Mouse (Mus musculus): Measurements from ENCODE around the gene Cd47.

GRCm38 (mm10) chr16:49894624-49895023, 94.3 kb downstream of the Cd47 start:
- TF ChIP-seq POLR2A (IDR thresholded peaks at IDR 0.05; ENCODE audit: insufficient read length, low read depth) (no peak), MAX (IDR thresholded peaks at IDR 0.05; ENCODE audit: low read depth) (no peak), E2F4 (IDR thresholded peaks at IDR 0.05; ENCODE audit: insufficient read depth) (no peak), POLR2AphosphoS2 (IDR thresholded peaks at IDR 0.05; ENCODE audit: insufficient read length, low read depth) (no peak), MYOG (IDR thresholded peaks at IDR 0.05; ENCODE audit: control insufficient read depth in 1 of 3, insufficient read depth in 1 of 3, insufficient read length in 2 of 3, low read depth in 2 of 3) (no peak), TCF3 (IDR thresholded peaks at IDR 0.05; ENCODE audit: insufficient read length, low read depth) (no peak), REST (IDR thresholded peaks at IDR 0.05; ENCODE audit: insufficient read depth, insufficient read length) (no peak), CEBPB (IDR thresholded peaks at IDR 0.05; ENCODE audit: insufficient read depth, poor library complexity, severe bottlenecking) (no peak), TCF12 (IDR thresholded peaks at IDR 0.05; ENCODE audit: insufficient read depth, poor library complexity, severe bottlenecking) (no peak), USF1 (IDR thresholded peaks at IDR 0.05; ENCODE audit: low read depth) (no peak)

Measured in myocyte (in vitro differentiated cells).